Mouse (Mus musculus): ENCODE data around the gene Oxct2b. TPM values are rescaled to one million over a fixed set of nuclear protein-coding genes. Genes with fewer than 3 reads are reported as not detected.

The Oxct2b gene
- total and polyA plus RNA-seq, 3 experiments, result not detected

DNA sequence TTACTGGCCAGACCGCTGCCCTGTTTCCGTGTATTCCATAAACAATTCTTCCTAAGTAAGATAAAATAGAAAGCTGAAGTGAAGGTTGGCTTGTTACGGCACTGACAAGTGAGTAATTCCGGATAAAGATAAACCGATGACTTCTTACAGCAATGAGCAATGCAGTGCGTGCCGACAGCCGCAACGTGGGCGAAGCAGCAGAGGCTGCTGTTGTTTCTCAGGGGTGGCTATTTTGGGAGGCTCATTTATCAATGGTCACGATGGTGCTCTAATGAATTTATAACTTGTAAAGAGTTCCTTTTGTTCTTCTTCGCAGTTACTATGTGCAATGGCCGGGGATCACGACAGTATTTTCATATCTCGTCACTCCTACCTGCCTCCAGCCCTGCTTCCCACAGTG is 48.1 kb downstream of the Oxct2b start:
- no peak for TF ChIP-seq ETS1 (IDR thresholded peaks at IDR 0.05; ENCODE audit: low read depth, low read length)
- Histone ChIP-seq H3K9me3 (replicated peaks; ENCODE audit: insufficient read depth, low read length) (no peaks in the 10 kb centered on the region), H3K36me3 (ENCODE audit: control insufficient read depth in 1 of 2, insufficient read depth in 2 of 2, low read length in 2 of 2) (peaks cover 0 to 15% of the 10 kb centered on the region in 2 experiments; a peak in 2 of 4 replicates), H3K79me2 (ENCODE audit: control insufficient read depth, insufficient read depth, low read length, poor library complexity) (no peaks in the 10 kb centered on the region), H3K9ac (ENCODE audit: control insufficient read depth, low read depth, low read length, poor library complexity, severe bottlenecking) (no peak overlapping the region), H3K4me3 (ENCODE audit: control insufficient read depth in 1 of 2, insufficient read depth in 1 of 2, low read depth in 2 of 2, low read length in 2 of 2) (no peak overlapping the region), H3K4me1 (ENCODE audit: control insufficient read depth in 1 of 2, insufficient read depth in 2 of 2, low read length in 2 of 2) (peaks cover 0 to 22% of the 10 kb centered on the region in 2 experiments; a peak in 3 of 4 replicates), H3K27me3 (ENCODE audit: control insufficient read depth in 1 of 2, insufficient read depth in 2 of 2, low read length in 2 of 2) (peaks cover 3 to 12% of the 10 kb centered on the region in 2 experiments), H3K27ac (ENCODE audit: control insufficient read depth, low read depth, low read length) (no peak overlapping the region)
- no peak for DNase-seq (ENCODE audit: low read depth, low spot score)

Other genes with a start within 250 kb of the Oxct2b start
- 68.3 and 82.3 TPM in 2 replicates for gene Cap1, start 230.2 kb upstream of the Oxct2b start, total RNA-seq (2012; rRNA removed)
- gene Cap1, start 230.2 kb upstream of the Oxct2b start, polyA plus RNA-seq (2012; ENCODE audit: insufficient read depth in 1 of 2, insufficient read length in 2 of 2, low read depth in 1 of 2, low replicate concordance in 2 of 2, missing spikeins in 1 of 2), result 100 to 1,000 TPM in 1 of 2 experiments, not detected in 1; 134 TPM
- gene Mfsd2a, start 155.1 kb upstream of the Oxct2b start, total RNA-seq (2012; rRNA removed), result 8.4 and 14.3 TPM in 2 replicates
- gene Mfsd2a, start 155.1 kb upstream of the Oxct2b start, polyA plus RNA-seq (2012; ENCODE audit: insufficient read depth in 1 of 2, insufficient read length in 2 of 2, low read depth in 1 of 2, low replicate concordance in 2 of 2, missing spikeins in 1 of 2), result 1 to 10 TPM in 1 of 2 experiments, not detected in 1; 8.8 TPM
- not detected in 2 replicates for gene Mycl, start 120.6 kb upstream of the Oxct2b start, total RNA-seq (2012; rRNA removed)
- not detected for gene Mycl, start 120.6 kb upstream of the Oxct2b start, polyA plus RNA-seq (2012; ENCODE audit: insufficient read depth in 1 of 2, insufficient read length in 2 of 2, low read depth in 1 of 2, low replicate concordance in 2 of 2, missing spikeins in 1 of 2)
- 14.9 and 19.6 TPM in 2 replicates for gene Trit1, start 99.7 kb upstream of the Oxct2b start, total RNA-seq (2012; rRNA removed)
- 10 to 100 TPM in 1 of 2 experiments, not detected in 1; 17.9 TPM for gene Trit1, start 99.7 kb upstream of the Oxct2b start, polyA plus RNA-seq (2012; ENCODE audit: insufficient read depth in 1 of 2, insufficient read length in 2 of 2, low read depth in 1 of 2, low replicate concordance in 2 of 2, missing spikeins in 1 of 2)
- 0.08 TPM in 1 of 2 replicates, not detected in the other for gene Bmp8b, start 11.1 kb upstream of the Oxct2b start, total RNA-seq (2012; rRNA removed)
- under 1 TPM in 1 of 2 experiments, not detected in 1; 0.06 TPM for gene Bmp8b, start 11.1 kb upstream of the Oxct2b start, polyA plus RNA-seq (2012; ENCODE audit: insufficient read depth in 1 of 2, insufficient read length in 2 of 2, low read depth in 1 of 2, low replicate concordance in 2 of 2, missing spikeins in 1 of 2)
- gene Ppie, start 23.7 kb downstream of the Oxct2b start, total RNA-seq (2012; rRNA removed), result 100 and 108 TPM in 2 replicates
- 10 to 100 TPM in 1 of 2 experiments, not detected in 1; 97.9 TPM for gene Ppie, start 23.7 kb downstream of the Oxct2b start, polyA plus RNA-seq (2012; ENCODE audit: insufficient read depth in 1 of 2, insufficient read length in 2 of 2, low read depth in 1 of 2, low replicate concordance in 2 of 2, missing spikeins in 1 of 2)
- not detected in 2 replicates for gene Hpcal4, start 67.0 kb downstream of the Oxct2b start, total RNA-seq (2012; rRNA removed)
- not detected for gene Hpcal4, start 67.0 kb downstream of the Oxct2b start, polyA plus RNA-seq (2012; ENCODE audit: insufficient read depth in 1 of 2, insufficient read length in 2 of 2, low read depth in 1 of 2, low replicate concordance in 2 of 2, missing spikeins in 1 of 2)
- gene Nt5c1a, start 85.2 kb downstream of the Oxct2b start, total RNA-seq (2012; rRNA removed), result not detected in 2 replicates
- not detected for gene Nt5c1a, start 85.2 kb downstream of the Oxct2b start, polyA plus RNA-seq (2012; ENCODE audit: insufficient read depth in 1 of 2, insufficient read length in 2 of 2, low read depth in 1 of 2, low replicate concordance in 2 of 2, missing spikeins in 1 of 2)
- not detected in 2 replicates for gene Heyl, start 117.3 kb downstream of the Oxct2b start, total RNA-seq (2012; rRNA removed)
- not detected for gene Heyl, start 117.3 kb downstream of the Oxct2b start, polyA plus RNA-seq (2012; ENCODE audit: insufficient read depth in 1 of 2, insufficient read length in 2 of 2, low read depth in 1 of 2, low replicate concordance in 2 of 2, missing spikeins in 1 of 2)
- 330 and 394 TPM in 2 replicates for gene Pabpc4, start 146.1 kb downstream of the Oxct2b start, total RNA-seq (2012; rRNA removed)
- 100 to 1,000 TPM in 1 of 2 experiments, not detected in 1; 684 TPM for gene Pabpc4, start 146.1 kb downstream of the Oxct2b start, polyA plus RNA-seq (2012; ENCODE audit: insufficient read depth in 1 of 2, insufficient read length in 2 of 2, low read depth in 1 of 2, low replicate concordance in 2 of 2, missing spikeins in 1 of 2)
- gene Oxct2a, start 207.4 kb downstream of the Oxct2b start, total RNA-seq (2012; rRNA removed), result not detected in 2 replicates
- under 1 TPM in 1 of 2 experiments, not detected in 1; 0.04 TPM for gene Oxct2a, start 207.4 kb downstream of the Oxct2b start, polyA plus RNA-seq (2012; ENCODE audit: insufficient read depth in 1 of 2, insufficient read length in 2 of 2, low read depth in 1 of 2, low replicate concordance in 2 of 2, missing spikeins in 1 of 2)
- gene Bmp8a, start 227.0 kb downstream of the Oxct2b start, total RNA-seq (2012; rRNA removed), result 0.19 and 0.23 TPM in 2 replicates
- gene Bmp8a, start 227.0 kb downstream of the Oxct2b start, polyA plus RNA-seq (2012; ENCODE audit: insufficient read depth in 1 of 2, insufficient read length in 2 of 2, low read depth in 1 of 2, low replicate concordance in 2 of 2, missing spikeins in 1 of 2), result under 1 TPM in 1 of 2 experiments, not detected in 1; 0.43 TPM

Measured in MEL (cell line).